ENCODE assay signal across 8 mouse cellular contexts in the genomic region with DNA sequence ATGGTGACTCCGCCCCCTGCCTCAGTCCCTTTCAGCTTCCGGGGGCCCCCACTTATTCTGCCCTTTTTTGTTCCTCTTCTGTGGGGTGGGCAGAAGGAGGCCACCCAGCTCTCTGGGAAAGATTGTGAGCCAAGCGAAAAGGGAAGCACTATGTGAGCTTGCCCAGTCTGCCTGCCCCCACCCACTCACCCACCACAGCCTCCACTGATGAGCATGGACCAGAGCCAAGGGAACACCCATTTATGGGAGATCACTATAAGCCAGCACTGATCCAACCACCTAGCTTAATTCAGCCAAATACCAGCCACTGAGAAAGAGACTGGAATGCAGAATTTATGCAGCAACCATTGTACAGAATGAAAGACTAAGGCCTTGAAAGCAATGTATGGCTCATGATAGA. TPM values are rescaled to one million over a fixed set of nuclear protein-coding genes. Genes with fewer than 3 reads are reported as not detected.
DNase-seq lines count a peak whose midpoint lies in the region; ATAC-seq and TF ChIP-seq lines count a peak whose summit lies in the region.

No protein-coding gene starts in this region.

- no peak for TF ChIP-seq CTCF in MEL (IDR thresholded peaks at IDR 0.05 in 2 of 3, conservative IDR thresholded peaks at IDR 0.05 in 1 of 3; ENCODE audit: control insufficient read depth in 1 of 3, insufficient read depth in 1 of 3, low read depth in 2 of 3, low read length in 3 of 3, poor library complexity in 1 of 3, severe bottlenecking in 1 of 3)

- no peaks in the 10 kb centered on the region for H3K79me2 ChIP-seq in MEL (ENCODE audit: control insufficient read depth, insufficient read depth, low read length, poor library complexity)

- no peak for TF ChIP-seq RAD21 in MEL (IDR thresholded peaks at IDR 0.05; ENCODE audit: low read depth, low read length)

- ATAC-seq in granulocyte monocyte progenitor cell, adult 5-6 weeks (replicated peaks; ENCODE audit: poor library complexity, severe bottlenecking): peak; percentile 71

- DNase-seq in heart, adult 11 months: peak; percentile 95
- no peak for DNase-seq in heart, postnatal 36 days
- peak; percentile 99 for DNase-seq in MEL (ENCODE audit: low read depth, low spot score)
- no peak for DNase-seq in urinary bladder, postnatal 4 days (ENCODE audit: low spot score in 2 of 2)
- DNase-seq in ovary, postnatal 14 days (ENCODE audit: low spot score): no peak
- DNase-seq in embryo, embryonic 11 days: no peak

- peaks cover 31 to 56% of the 10 kb centered on the region in 2 experiments for H3K4me1 ChIP-seq in MEL (ENCODE audit: control insufficient read depth in 1 of 2, insufficient read depth in 2 of 2, low read length in 2 of 2)
- H3K4me1 ChIP-seq in megakaryocyte, embryonic 14.5 days: peaks cover 68% of the 10 kb centered on the region

- intact Hi-C loops in heart, postnatal 36 days (cut with DNase I): no loop called here

- TF ChIP-seq POLR2A in MEL (IDR thresholded peaks at IDR 0.05; ENCODE audit: control insufficient read depth in 1 of 2, insufficient read depth in 1 of 2, low read depth in 1 of 2, low read length in 2 of 2, poor library complexity in 1 of 2): peak in 1 of 2 experiments; percentile 53; a peak in 2 of 4 replicates

- H3K9ac ChIP-seq in MEL (ENCODE audit: control insufficient read depth, low read depth, low read length, poor library complexity, severe bottlenecking): peak overlapping the region; percentile 32

- H3K27ac ChIP-seq in MEL (ENCODE audit: control insufficient read depth, low read depth, low read length): peak overlapping the region; percentile 95

- no peaks in the 10 kb centered on the region for H3K9me3 ChIP-seq in MEL (replicated peaks; ENCODE audit: insufficient read depth, low read length)
- H3K9me3 ChIP-seq in megakaryocyte, embryonic 14.5 days: peaks cover 7% of the 10 kb centered on the region; the same call in 1 of the 2 replicates

- H3K36me3 ChIP-seq in MEL (ENCODE audit: control insufficient read depth in 1 of 2, insufficient read depth in 2 of 2, low read length in 2 of 2): peaks cover 0 to 52% of the 10 kb centered on the region in 2 experiments; a peak in 2 of 4 replicates
- no peaks in the 10 kb centered on the region for H3K36me3 ChIP-seq in megakaryocyte, embryonic 14.5 days (replicated peaks; ENCODE audit: low read length)

- peak; percentile 83 to 91 for TF ChIP-seq EP300 in MEL (IDR thresholded peaks at IDR 0.05; ENCODE audit: low read depth in 1 of 2, low read length in 2 of 2)

- 0 out of 4 replicates have a peak overlapping the region, but pooled peaks of 1 of the 2 experiments have one; percentile 2 for H3K4me3 ChIP-seq in MEL (ENCODE audit: control insufficient read depth in 1 of 2, insufficient read depth in 1 of 2, low read depth in 2 of 2, low read length in 2 of 2)
- peak overlapping the region; percentile 34 for H3K4me3 ChIP-seq in megakaryocyte, embryonic 14.5 days (replicated peaks)

- H3K27me3 ChIP-seq in MEL (ENCODE audit: control insufficient read depth in 1 of 2, insufficient read depth in 2 of 2, low read length in 2 of 2): no peaks in the 10 kb centered on the region
- H3K27me3 ChIP-seq in megakaryocyte, embryonic 14.5 days (replicated peaks): peaks cover 2% of the 10 kb centered on the region

TF ChIP-seq in MEL, 35 proteins besides CTCF, POLR2A, EP300 and RAD21:
- TF ChIP-seq MAZ (IDR thresholded peaks at IDR 0.05; ENCODE audit: low read depth, low read length) (peak; percentile 98; the same call in 1 of the 2 replicates), MAFK (IDR thresholded peaks at IDR 0.05; ENCODE audit: borderline replicate concordance, low read depth, low read length) (no peak; the same call in 1 of the 2 replicates), USF1 (IDR thresholded peaks at IDR 0.05; ENCODE audit: low read depth, low read length) (no peak), ZC3H11A (IDR thresholded peaks at IDR 0.05; ENCODE audit: low read depth, low read length) (peak; percentile 16; the same call in 1 of the 2 replicates), CHD1 (IDR thresholded peaks at IDR 0.05; ENCODE audit: low read depth, low read length) (no peak), TAL1 (IDR thresholded peaks at IDR 0.05; ENCODE audit: low read length) (peak; percentile 29), HCFC1 (IDR thresholded peaks at IDR 0.05; ENCODE audit: low read depth, low read length) (peak; percentile 55; the same call in 1 of the 2 replicates), SMC3 (IDR thresholded peaks at IDR 0.05; ENCODE audit: low read depth, low read length) (no peak), JUND (IDR thresholded peaks at IDR 0.05; ENCODE audit: low read depth, low read length) (no peak), POLR2AphosphoS2 (IDR thresholded peaks at IDR 0.05; ENCODE audit: low read length) (no peak), USF2 (IDR thresholded peaks at IDR 0.05; ENCODE audit: borderline replicate concordance in 1 of 2, insufficient read depth in 1 of 2, low read depth in 1 of 2, low read length in 2 of 2) (no peak), ZKSCAN1 (IDR thresholded peaks at IDR 0.05; ENCODE audit: low read depth, low read length) (peak; percentile 60; the same call in 1 of the 2 replicates), UBTF (IDR thresholded peaks at IDR 0.05; ENCODE audit: borderline replicate concordance, insufficient read depth, low read depth, low read length) (no peak), NELFE (IDR thresholded peaks at IDR 0.05; ENCODE audit: low read depth, low read length) (peak; percentile 50), POLR2AphosphoS5 (IDR thresholded peaks at IDR 0.05; ENCODE audit: borderline replicate concordance, low read depth, low read length) (no peak), TCF12 (IDR thresholded peaks at IDR 0.05; ENCODE audit: low read depth, low read length) (peak; percentile 77), ETS1 (IDR thresholded peaks at IDR 0.05; ENCODE audit: low read depth, low read length) (peak; percentile 95), GATA1 (IDR thresholded peaks at IDR 0.05; ENCODE audit: low read depth, low read length) (peak; percentile 33; the same call in 1 of the 2 replicates), RCOR1 (IDR thresholded peaks at IDR 0.05; ENCODE audit: low read depth, low read length) (peak; percentile 72; the same call in 1 of the 2 replicates), SIN3A (IDR thresholded peaks at IDR 0.05; ENCODE audit: low read length) (peak; percentile 90), MAX (IDR thresholded peaks at IDR 0.05; ENCODE audit: low read length) (0 out of 2 replicates have a peak, but pooled peaks have one; percentile 2), BHLHE40 (IDR thresholded peaks at IDR 0.05; ENCODE audit: borderline replicate concordance, low read depth, low read length) (peak; percentile 44; the same call in 1 of the 2 replicates), ZNF384 (IDR thresholded peaks at IDR 0.05; ENCODE audit: low read depth, low read length) (peak; percentile 85), KAT2A (conservative IDR thresholded peaks at IDR 0.05; ENCODE audit: low read depth, low read length) (no peak), MYC (IDR thresholded peaks at IDR 0.05; ENCODE audit: low read depth, low read length) (peak; percentile 32; the same call in 1 of the 2 replicates), GABPA (IDR thresholded peaks at IDR 0.05; ENCODE audit: low read depth, low read length) (no peak), MXI1 (IDR thresholded peaks at IDR 0.05; ENCODE audit: low read depth, low read length) (peak; percentile 45), E2F4 (IDR thresholded peaks at IDR 0.05; ENCODE audit: borderline replicate concordance, low read depth, low read length) (no peak), MYB (IDR thresholded peaks at IDR 0.05; ENCODE audit: low read depth, low read length) (no peak), ELF1 (IDR thresholded peaks at IDR 0.05; ENCODE audit: low read depth, low read length) (peak; percentile 71), NRF1 (IDR thresholded peaks at IDR 0.05; ENCODE audit: insufficient read depth, low read depth, low read length, poor library complexity, severe bottlenecking) (peak; percentile 47; the same call in 1 of the 2 replicates), ZMIZ1 (IDR thresholded peaks at IDR 0.05; ENCODE audit: low read depth, low read length) (no peak)

RNA-seq across cellular contexts. Expression of gene Rap1gap2, which starts 34.8 kb away (rescaled TPM):
- total RNA-seq in heart, postnatal 36 days (2021): 10 to 100 TPM; 74.1 to 86.6 TPM
- 10.1 and 13.2 TPM in 2 replicates for total RNA-seq in MEL (2012; rRNA removed)
- polyA plus RNA-seq in MEL (2012; ENCODE audit: insufficient read depth in 1 of 2, insufficient read length in 2 of 2, low read depth in 1 of 2, low replicate concordance in 2 of 2, missing spikeins in 1 of 2): 1 to 10 TPM in 1 of 2 experiments, not detected in 1; 5.8 TPM
- 1.1 and 3.2 TPM in 2 replicates for total RNA-seq in granulocyte monocyte progenitor cell, adult 5-6 weeks (2014; fragmentation: Nextera tagmentation)
- 0.78 and 0.82 TPM in 2 replicates for total RNA-seq in granulocyte monocyte progenitor cell, adult 5-6 weeks (2017)
- 0.42 and 0.81 TPM in 2 replicates for polyA plus RNA-seq in megakaryocyte, embryonic 14.5 days (2012; ENCODE audit: insufficient read depth, low replicate concordance)

RNA-seq across cellular contexts. Expression of gene Ccdc92b, which starts 43.5 kb away (rescaled TPM):
- under 1 TPM; 0.33 to 0.36 TPM for total RNA-seq in heart, postnatal 36 days (2021)
- total RNA-seq in MEL (2012; rRNA removed): 0.12 and 0.13 TPM in 2 replicates
- 1 to 10 TPM in 1 of 2 experiments, not detected in 1; 1.3 TPM for polyA plus RNA-seq in MEL (2012; ENCODE audit: insufficient read depth in 1 of 2, insufficient read length in 2 of 2, low read depth in 1 of 2, low replicate concordance in 2 of 2, missing spikeins in 1 of 2)
- total RNA-seq in granulocyte monocyte progenitor cell, adult 5-6 weeks (2014; fragmentation: Nextera tagmentation): not detected in 2 replicates
- total RNA-seq in granulocyte monocyte progenitor cell, adult 5-6 weeks (2017): not detected in 2 replicates
- polyA plus RNA-seq in megakaryocyte, embryonic 14.5 days (2012; ENCODE audit: insufficient read depth, low replicate concordance): 0.06 and 0.41 TPM in 2 replicates

Comparison
In these comparisons a context has a peak if more than half of its experiments do, and no peak if none do; other contexts are left out.
1. DNase-seq: peak in heart, adult 11 months (single experiment) and MEL (single experiment); none in heart, postnatal 36 days (0 of 2), urinary bladder, postnatal 4 days (0 of 2), ovary, postnatal 14 days (single experiment) and embryo, embryonic 11 days (single experiment).